Comparison of ENCODE assay signal across 13 mouse cellular contexts in genomic region chr16:94399141-94399540, GRCm38 (mm10).
"Had no signal": no experiment of that assay in that cellular context is flagged by ENCODE, and none has a peak within 500 bp of the region (broad histone marks: within the 10 kb centered on the region; RNA-seq: fewer than 3 reads in every experiment).

No protein-coding gene starts in this region.

- ATAC-seq: midbrain, embryonic 16.5 days had no signal

- H3K27me3 ChIP-seq: limb, embryonic 12.5 days; midbrain, embryonic 12.5 days; neural tube, embryonic 13.5 days; stomach, embryonic 15.5 days had no signal

- H3K27ac ChIP-seq: limb, embryonic 12.5 days; liver, embryonic 14.5 days; midbrain, embryonic 12.5 days; neural tube, embryonic 13.5 days; stomach, embryonic 15.5 days had no signal

- H3K4me2 ChIP-seq: limb, embryonic 12.5 days; midbrain, embryonic 12.5 days; neural tube, embryonic 13.5 days; stomach, embryonic 15.5 days had no signal

- DNase-seq: layer of hippocampus, adult 9-11 months; layer of hippocampus, postnatal 36 days; lung, adult 18-20 months; retina, postnatal 1 day; right cerebral cortex, postnatal 4 days; thymus, adult 2 months; thymus, postnatal 25 days had no signal

- H3K4me1 ChIP-seq: midbrain, embryonic 12.5 days; stomach, embryonic 15.5 days had no signal

- H3K9me3 ChIP-seq: limb, embryonic 12.5 days; midbrain, embryonic 12.5 days; neural tube, embryonic 13.5 days; stomach, embryonic 15.5 days had no signal

- H3K9ac ChIP-seq: limb, embryonic 12.5 days; liver, embryonic 14.5 days; midbrain, embryonic 12.5 days; neural tube, embryonic 13.5 days; stomach, embryonic 15.5 days had no signal

- H3K36me3 ChIP-seq: stomach, embryonic 15.5 days had no signal

- H3K4me3 ChIP-seq: limb, embryonic 12.5 days; midbrain, embryonic 12.5 days; neural tube, embryonic 13.5 days; stomach, embryonic 15.5 days had no signal
